Mouse (Mus musculus) olfactory bulb, adult 2 months (tissue): ENCODE measurements around the gene Vmn1r1.

ENCODE experiments used
- CTCF ChIP-seq: fragments of 200-500 bp; IDR thresholded peaks from 2 replicates; pipeline ENCODE4 v1.5.1; 2012; ENCODE audit warnings: low read depth, mild to moderate bottlenecking, low read length, moderate library complexity; ENCODE audit not compliant: insufficient read depth
- POLR2A ChIP-seq: fragments of 200-500 bp; IDR thresholded peaks from 2 replicates; pipeline ENCODE4 v1.6.1; 2012; ENCODE audit warnings: mild to moderate bottlenecking, low read depth, low read length, moderate library complexity; ENCODE audit not compliant: insufficient read depth

DNA sequence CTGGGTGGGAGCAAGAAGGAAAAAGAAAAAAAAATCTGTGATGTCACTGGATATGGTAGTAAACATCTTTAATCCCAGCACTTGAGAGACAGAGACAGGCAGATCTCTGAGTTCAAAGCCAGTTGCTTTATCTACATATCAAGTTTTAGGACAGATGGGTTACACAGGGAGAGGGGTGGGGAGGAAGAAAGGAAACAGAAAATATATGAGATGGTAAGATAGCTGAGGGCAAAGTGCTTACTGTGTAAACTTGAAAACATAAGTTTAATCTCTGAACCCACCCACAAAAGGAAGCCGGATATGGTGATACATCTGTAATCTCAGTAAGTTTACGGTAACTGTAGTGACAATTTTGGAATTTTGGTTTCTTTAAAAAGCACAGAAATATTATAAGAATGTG lies 46.0 kb upstream of the Vmn1r1 start:
- TF ChIP-seq CTCF (no peak), POLR2A (no peak)
